Mouse (Mus musculus) adrenal gland, adult 10 weeks (tissue): Measurements from ENCODE around the gene Bcat1. TPM values are rescaled to one million over a fixed set of nuclear protein-coding genes. Genes with fewer than 3 reads are reported as not detected.

Experiments
- polyA plus RNA-seq: library from polyadenylated mRNA; stranded (reverse); fragments of 350-450 nt; fragmentation: Illumina TruSeq; extraction: RNeasy Lipid Tissue Mini Kit (QIAGEN cat#74804); gene quantifications from one replicate; pipeline ENCODE4 v1.2.3, GENCODE M21; 2014; ENCODE audit warnings: low read depth, low replicate concordance

The Bcat1 gene
- polyA plus RNA-seq: 0.82 TPM

DNA sequence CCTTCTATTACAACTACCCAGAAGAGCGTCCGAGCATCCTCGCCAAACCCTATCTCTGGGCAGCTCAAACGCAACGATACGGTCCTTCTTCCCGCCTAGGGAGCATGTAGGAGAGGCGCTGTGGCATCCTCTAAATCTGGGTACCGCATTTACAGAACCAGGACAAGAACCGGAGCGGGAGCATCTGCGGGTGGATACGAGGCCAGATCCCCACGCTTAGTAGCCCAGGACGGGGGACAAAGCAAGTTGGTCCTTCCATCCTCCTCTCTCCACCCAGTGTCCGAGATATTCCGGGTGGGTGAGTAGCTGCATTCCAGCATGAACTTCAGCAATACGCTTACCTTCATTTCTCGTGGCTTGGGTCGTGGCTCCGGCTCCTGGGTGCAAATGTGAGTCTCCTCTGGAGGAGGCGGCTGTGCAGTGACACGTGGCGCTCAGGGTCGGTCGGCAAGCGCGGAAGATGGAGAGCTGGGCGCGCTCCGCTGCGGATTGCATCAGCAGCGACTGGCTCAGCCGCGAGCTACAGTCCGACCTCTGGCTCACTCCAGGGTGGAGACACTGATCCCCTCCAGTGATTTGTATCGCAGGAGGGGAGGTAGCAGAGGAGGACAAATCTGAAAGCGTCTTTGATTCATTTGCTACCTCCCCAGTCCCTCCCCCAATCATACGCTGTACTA is at the start of gene Bcat1:
TSS of gene Bcat1 (minus strand) at position 637 of the 677 bp plus-strand sequence.

DNA sequence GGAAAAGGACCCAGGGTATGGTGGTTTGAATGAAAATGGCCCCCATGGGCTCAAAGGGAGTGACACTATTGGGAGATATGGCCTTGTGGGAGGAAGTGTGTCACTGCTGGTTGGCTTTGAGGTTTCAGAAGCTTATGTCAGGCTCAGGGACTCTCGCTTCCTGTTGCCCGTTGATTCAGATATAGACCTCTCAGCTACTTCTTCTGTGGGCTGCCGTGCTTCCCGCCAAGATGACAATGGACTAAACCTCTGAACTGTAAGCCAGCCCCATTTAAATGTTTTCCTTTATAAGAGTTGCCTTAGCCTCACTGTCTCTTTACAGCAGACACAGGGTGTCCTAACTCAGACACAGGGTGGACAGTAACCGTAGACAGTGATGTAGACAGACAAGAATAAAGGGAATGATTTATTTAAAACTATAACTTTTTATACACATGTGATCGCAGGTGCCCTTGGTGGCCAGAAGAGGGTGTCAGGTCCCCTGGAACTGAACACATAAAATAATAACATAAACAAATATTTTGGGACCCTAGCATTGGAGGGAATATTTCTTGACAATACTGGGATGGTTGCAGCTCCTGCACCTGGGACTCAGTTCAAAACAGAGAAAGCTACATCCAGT is 39.6 kb upstream of the Bcat1 start, which contains the start of gene Lrmp:
TSS of gene Lrmp (plus strand) at position 178 of the 622 bp plus-strand sequence.

Other genes starting within 250 kb of the Bcat1 start
- 2.2 TPM for gene Lrmp, start 39.5 kb upstream of the Bcat1 start, polyA plus RNA-seq
- not detected for gene Casc1, start 134.8 kb upstream of the Bcat1 start, polyA plus RNA-seq
- 773 TPM for gene Etfrf1, start 134.9 kb upstream of the Bcat1 start, polyA plus RNA-seq
- 115 TPM for gene Kras, start 174.1 kb upstream of the Bcat1 start, polyA plus RNA-seq